Mouse (Mus musculus): Measurements from ENCODE around the gene Rabep1.
"Not testable (repeated sequence)": the region's sequence is repeated elsewhere in the genome, so short reads cannot be mapped to it uniquely, and the experiment has no call there.

The Rabep1 gene

GRCm38 (mm10) chr11:70897680-70898079 lies 53.1 kb downstream of the Rabep1 start:
- no peak for DNase-seq (ENCODE audit: low spot score)

GRCm38 (mm10) chr11:70898182-70898581 lies 53.6 kb downstream of the Rabep1 start:
- DNase-seq (ENCODE audit: low spot score) = not testable (repeated sequence)

- DNase-seq (ENCODE audit: low spot score) = no peak
Measured at GRCm38 (mm10) chr11:70906681-70907080, 62.1 kb downstream of the Rabep1 start.

GRCm38 (mm10) chr11:70911323-70911722 lies 66.7 kb downstream of the Rabep1 start:
- DNase-seq (ENCODE audit: low spot score) = no peak

- no peak for DNase-seq (ENCODE audit: low spot score)
Measured at GRCm38 (mm10) chr11:70911920-70912319, 67.3 kb downstream of the Rabep1 start.

GRCm38 (mm10) chr11:70917896-70918295 lies 73.3 kb downstream of the Rabep1 start:
- DNase-seq (ENCODE audit: low spot score) = no peak

GRCm38 (mm10) chr11:70919524-70919923 lies 74.9 kb downstream of the Rabep1 start:
- no peak for DNase-seq (ENCODE audit: low spot score)

- DNase-seq (ENCODE audit: low spot score) = no peak
Measured at GRCm38 (mm10) chr11:70931461-70931860, 86.9 kb downstream of the Rabep1 start.

GRCm38 (mm10) chr11:70935316-70935715 lies 90.7 kb downstream of the Rabep1 start:
- no peak for DNase-seq (ENCODE audit: low spot score)

- no peak for DNase-seq (ENCODE audit: low spot score)
Measured at GRCm38 (mm10) chr11:70942596-70942995, 98.0 kb downstream of the Rabep1 start.

GRCm38 (mm10) chr11:70943651-70944050 lies 99.1 kb downstream of the Rabep1 start:
- no peak for DNase-seq (ENCODE audit: low spot score)

GRCm38 (mm10) chr11:70944935-70945817 lies 100.6 kb downstream of the Rabep1 start:
- no peak for DNase-seq (ENCODE audit: low spot score)

- no peak for DNase-seq (ENCODE audit: low spot score)
Measured at GRCm38 (mm10) chr11:70954711-70955110, 110.1 kb downstream of the Rabep1 start.

- no peak for DNase-seq (ENCODE audit: low spot score)
Measured at GRCm38 (mm10) chr11:70960786-70961554, 116.4 kb downstream of the Rabep1 start.

GRCm38 (mm10) chr11:70964222-70964907 lies 119.8 kb downstream of the Rabep1 start:
- peak; percentile 32 for DNase-seq (ENCODE audit: low spot score)

- DNase-seq (ENCODE audit: low spot score) = peak; percentile 59
Measured at GRCm38 (mm10) chr11:70969271-70969794, 124.8 kb downstream of the Rabep1 start.

GRCm38 (mm10) chr11:70969821-70970559 lies 125.4 kb downstream of the Rabep1 start, which contains the start of the genes Nup88 and Rpain:
TSS of gene Nup88 (minus strand) at chr11:70969973.
TSS of gene Rpain (plus strand) at chr11:70970213.
- DNase-seq (ENCODE audit: low spot score) = peak; percentile 97

- DNase-seq (ENCODE audit: low spot score) = peak; percentile 33
Measured at GRCm38 (mm10) chr11:70970560-70971540, 126.3 kb downstream of the Rabep1 start.

- DNase-seq (ENCODE audit: low spot score) = no peak
Measured at GRCm38 (mm10) chr11:70972586-70972985, 128.0 kb downstream of the Rabep1 start.

GRCm38 (mm10) chr11:70973947-70974346 lies 129.4 kb downstream of the Rabep1 start:
- DNase-seq (ENCODE audit: low spot score) = peak; percentile 36

Data from embryo, embryonic 10 days (tissue).